In the genomic region with DNA sequence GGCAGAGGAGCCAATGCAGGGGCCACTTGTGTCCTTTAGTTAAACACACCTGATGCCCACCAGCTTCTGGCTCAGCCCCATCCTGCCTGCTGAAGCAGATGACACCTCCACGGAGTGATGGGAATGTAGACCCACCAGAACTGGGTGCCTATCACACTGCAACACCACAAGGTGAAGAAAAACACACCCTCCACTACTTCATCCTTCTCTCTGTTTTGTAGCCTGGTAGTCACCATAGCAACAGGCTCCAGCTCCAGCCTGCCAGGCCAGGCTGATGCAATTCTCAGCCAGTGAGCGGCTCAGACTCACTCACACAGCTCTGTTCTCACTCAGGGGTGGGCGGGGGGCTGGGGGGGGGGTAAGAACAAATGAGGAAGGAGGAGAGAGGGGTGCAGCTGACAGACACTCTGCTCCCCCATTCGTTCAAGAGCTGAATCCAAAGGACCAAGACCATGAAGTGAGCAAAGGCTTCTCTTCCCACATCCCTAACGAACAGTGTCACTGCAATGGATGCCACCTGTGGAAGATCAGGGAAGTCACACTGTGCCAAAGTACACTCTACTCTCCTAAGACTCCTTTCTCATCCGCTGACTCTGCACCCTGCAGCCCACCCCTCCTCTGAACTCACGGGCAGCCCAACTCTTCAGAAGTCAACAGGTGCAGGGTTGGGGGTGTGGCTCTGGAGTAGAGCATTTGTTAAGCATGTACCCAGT, we compare ENCODE assay signal across 9 mouse cellular contexts.
A peak's percentile ranks its signal among the peaks of the same experiment; 100 is the strongest.
DNase-seq lines count a peak whose midpoint lies in the region; ATAC-seq lines count a peak whose summit lies in the region.
"Had no signal": no experiment of that assay in that cellular context is flagged by ENCODE, and none has a peak within 500 bp of the region (broad histone marks: within the 10 kb centered on the region; RNA-seq: fewer than 3 reads in every experiment).

No protein-coding gene starts in this region.

- 0 out of 2 replicates have a peak, but pooled peaks have one; percentile 29 for ATAC-seq in limb, embryonic 11.5 days (ENCODE audit: insufficient number of reproducible peaks, low FRiP score, low TSS enrichment, low read depth)
- peak; percentile 82 for ATAC-seq in forebrain, embryonic 13.5 days

- intact Hi-C loops in left cerebral cortex, postnatal 10 days (cut with DNase I), result no loop called here

- H3K9me3 ChIP-seq in limb, embryonic 11.5 days (ENCODE audit: control insufficient read depth, low read length), result no peaks in the 10 kb centered on the region
- no peaks in the 10 kb centered on the region for H3K9me3 ChIP-seq in limb, embryonic 10.5 days (replicated peaks)
- H3K9me3 ChIP-seq in forebrain, embryonic 13.5 days (replicated peaks), result no peaks in the 10 kb centered on the region

- no peak overlapping the region for H3K4me3 ChIP-seq in limb, embryonic 11.5 days (ENCODE audit: low read depth, low read length)
- H3K4me3 ChIP-seq in limb, embryonic 10.5 days, result no peak overlapping the region
- H3K4me3 ChIP-seq in forebrain, embryonic 13.5 days, result no peak overlapping the region

- no peak overlapping the region for H3K9ac ChIP-seq in limb, embryonic 11.5 days (ENCODE audit: low read length)
- no peak overlapping the region; the same call in 1 of the 2 replicates for H3K9ac ChIP-seq in forebrain, embryonic 13.5 days
- H3K9ac ChIP-seq: lung, embryonic 14.5 days had no signal

- H3K4me2 ChIP-seq in limb, embryonic 11.5 days (ENCODE audit: low read depth, severe bottlenecking), result no peak overlapping the region
- no peak overlapping the region; the same call in 1 of the 2 replicates for H3K4me2 ChIP-seq in forebrain, embryonic 13.5 days
- H3K4me2 ChIP-seq: lung, embryonic 14.5 days had no signal

- DNase-seq in limb, embryonic 11.5 days (ENCODE audit: low spot score), result no peak
- DNase-seq in limb, embryonic 10.5 days (ENCODE audit: low spot score), result no peak
- peak; percentile 53 to 67 for DNase-seq in left cerebral cortex, postnatal 10 days (ENCODE audit: extremely low spot score in 1 of 2, low spot score in 2 of 2)
- DNase-seq in right cerebral cortex, postnatal 10 days (ENCODE audit: low spot score in 2 of 2), result peak; percentile 77 to 89
- no peak for DNase-seq in heart, adult 9 months (ENCODE audit: low spot score in 2 of 2)
- no peak for DNase-seq in thymus, adult 18-20 months
- no peak for DNase-seq in gastrocnemius, postnatal 10 days
- DNase-seq: lung, embryonic 14.5 days had no signal

- H3K27ac ChIP-seq in limb, embryonic 11.5 days (replicated peaks; ENCODE audit: low read depth, low read length), result no peak overlapping the region
- no peak overlapping the region; the same call in 1 of the 2 replicates for H3K27ac ChIP-seq in limb, embryonic 10.5 days
- H3K27ac ChIP-seq in forebrain, embryonic 13.5 days, result no peak overlapping the region

- no peaks in the 10 kb centered on the region for H3K36me3 ChIP-seq in limb, embryonic 11.5 days (ENCODE audit: control insufficient read depth, insufficient read depth, low read length)
- H3K36me3 ChIP-seq in limb, embryonic 10.5 days, result peaks cover 12% of the 10 kb centered on the region
- no peaks in the 10 kb centered on the region for H3K36me3 ChIP-seq in forebrain, embryonic 13.5 days (ENCODE audit: poor library complexity, severe bottlenecking)

- H3K27me3 ChIP-seq in limb, embryonic 11.5 days (ENCODE audit: control insufficient read depth, insufficient read depth, low read length), result no peaks in the 10 kb centered on the region
- no peaks in the 10 kb centered on the region for H3K27me3 ChIP-seq in limb, embryonic 10.5 days (ENCODE audit: low read depth, poor library complexity, severe bottlenecking)
- no peaks in the 10 kb centered on the region for H3K27me3 ChIP-seq in forebrain, embryonic 13.5 days

- peaks cover 22% of the 10 kb centered on the region for H3K4me1 ChIP-seq in limb, embryonic 11.5 days (ENCODE audit: control insufficient read depth, insufficient read depth, low read length)
- peaks cover 56% of the 10 kb centered on the region for H3K4me1 ChIP-seq in limb, embryonic 10.5 days
- H3K4me1 ChIP-seq in forebrain, embryonic 13.5 days, result peaks cover 25% of the 10 kb centered on the region

- 42% methylated on average over 7 of the region's 7 CpGs for WGBS in limb, embryonic 11.5 days
- 47% methylated on average over 7 of the region's 7 CpGs for WGBS in limb, embryonic 10.5 days
- WGBS in forebrain, embryonic 13.5 days, result 28% methylated on average over 7 of the region's 7 CpGs

Comparison
In these comparisons a context has a peak if more than half of its experiments do, and no peak if none do; other contexts are left out.
1. DNase-seq: peak in left cerebral cortex, postnatal 10 days (2 of 2) and right cerebral cortex, postnatal 10 days (2 of 2); none in limb, embryonic 11.5 days (single experiment), limb, embryonic 10.5 days (single experiment), heart, adult 9 months (0 of 2), thymus, adult 18-20 months (0 of 2) and gastrocnemius, postnatal 10 days (single experiment).